Mouse (Mus musculus): ENCODE data around the gene Ifitm1.

DNA sequence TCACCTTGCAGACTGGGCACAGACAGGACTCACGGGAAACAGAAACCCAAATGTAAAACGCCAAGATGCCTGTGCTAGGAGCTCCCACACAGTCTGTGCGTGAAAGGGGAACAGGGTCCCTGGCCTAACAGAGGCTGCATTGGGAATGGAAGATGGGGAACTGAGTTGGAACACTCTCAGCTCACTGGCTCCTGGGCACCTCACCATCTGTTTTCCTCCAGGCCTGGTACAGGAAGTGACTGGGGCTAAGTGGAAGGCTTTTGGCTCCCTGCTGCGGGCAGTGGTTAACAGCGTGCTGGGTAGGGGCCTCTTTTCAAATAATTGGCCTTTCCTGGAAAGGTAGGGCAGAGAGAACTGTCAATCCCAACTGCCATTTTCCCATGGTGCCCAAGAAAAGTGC lies 23.6 kb downstream of the Ifitm1 start:
- no peak for TF ChIP-seq POLR2A (IDR thresholded peaks at IDR 0.05; ENCODE audit: insufficient read length, low read depth)
- no peak for TF ChIP-seq TCF12 (IDR thresholded peaks at IDR 0.05; ENCODE audit: insufficient read depth, poor library complexity, severe bottlenecking)
- TF ChIP-seq USF1 (IDR thresholded peaks at IDR 0.05; ENCODE audit: low read depth), result no peak
- no peak for TF ChIP-seq MYOG (IDR thresholded peaks at IDR 0.05; ENCODE audit: control insufficient read depth in 1 of 3, insufficient read depth in 1 of 3, insufficient read length in 2 of 3, low read depth in 2 of 3)
- no peak for TF ChIP-seq E2F4 (IDR thresholded peaks at IDR 0.05; ENCODE audit: insufficient read depth)
- TF ChIP-seq REST (IDR thresholded peaks at IDR 0.05; ENCODE audit: insufficient read depth, insufficient read length), result no peak
- TF ChIP-seq TCF3 (IDR thresholded peaks at IDR 0.05; ENCODE audit: insufficient read length, low read depth), result no peak
- TF ChIP-seq MAX (IDR thresholded peaks at IDR 0.05; ENCODE audit: low read depth), result no peak
- TF ChIP-seq POLR2AphosphoS2 (IDR thresholded peaks at IDR 0.05; ENCODE audit: insufficient read length, low read depth), result no peak
- no peak for TF ChIP-seq CEBPB (IDR thresholded peaks at IDR 0.05; ENCODE audit: insufficient read depth, poor library complexity, severe bottlenecking)

Measured in myocyte (in vitro differentiated cells).